Comparison of ENCODE assay signal across 13 mouse cellular contexts in the genomic region with DNA sequence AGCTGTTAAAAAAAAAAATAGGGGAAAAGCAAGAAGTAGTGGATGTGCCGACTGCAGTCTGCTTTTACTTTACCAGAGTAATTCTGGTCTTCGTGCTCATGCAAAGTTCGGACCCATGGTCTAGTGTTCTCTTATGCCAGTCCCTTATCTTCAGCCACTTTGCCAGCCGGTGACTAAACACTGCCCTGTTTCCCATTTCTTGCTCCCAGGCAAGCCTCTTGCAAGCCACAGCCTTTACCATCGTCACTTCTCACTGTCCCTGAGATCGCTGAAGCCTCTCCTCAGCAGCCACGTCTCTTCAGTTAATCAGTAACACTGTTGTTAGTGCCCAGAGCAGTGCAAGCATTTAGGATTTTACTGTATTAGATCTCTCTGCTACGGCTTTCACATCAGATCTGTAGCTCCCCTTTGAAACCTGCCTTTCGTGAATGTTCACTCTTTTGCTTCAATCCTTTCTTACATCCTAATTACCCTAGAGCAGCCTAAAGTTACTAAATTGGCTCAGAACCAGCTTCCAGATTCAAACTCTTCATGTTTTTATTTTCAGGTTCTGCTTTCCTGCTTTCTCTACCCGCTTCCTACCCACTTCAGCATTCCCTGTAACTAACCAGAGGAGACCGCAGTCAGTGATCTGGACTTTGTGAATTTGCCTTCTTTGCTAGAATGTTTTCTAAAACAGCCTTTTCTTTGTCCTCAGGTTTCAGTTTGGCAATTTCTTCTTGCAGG.
DNase-seq lines count a peak whose midpoint lies in the region; ATAC-seq and TF ChIP-seq lines count a peak whose summit lies in the region.
"Had no signal": no experiment of that assay in that cellular context is flagged by ENCODE, and none has a peak within 500 bp of the region (broad histone marks: within the 10 kb centered on the region; RNA-seq: fewer than 3 reads in every experiment).

No protein-coding gene starts in this region.

- DNase-seq in liver, adult 2 months (ENCODE audit: extremely low read depth, low read depth, low spot score): peak; percentile 44
- no peak for DNase-seq in liver
- DNase-seq in kidney, adult 11 months: peak; percentile 29
- DNase-seq in T-cell, adult 2 months (ENCODE audit: low spot score): no peak
- no peak for DNase-seq in retina, embryonic 14.5 days (ENCODE audit: low spot score)
- DNase-seq: adrenal gland, postnatal 36 days; cerebellum, postnatal 10 days; spleen, adult 18-20 months had no signal

- H3K4me3 ChIP-seq in liver, adult 2 months (ENCODE audit: insufficient read depth, low read depth, low read length): no peak overlapping the region
- H3K4me3 ChIP-seq in embryonic facial prominence, embryonic 12.5 days: no peak overlapping the region
- H3K4me3 ChIP-seq in liver, embryonic 16.5 days (ENCODE audit: low read depth, low read length): no peak overlapping the region

- 33% methylated on average over 11 of the region's 11 CpGs for WGBS in liver, adult 2 months
- WGBS in embryonic facial prominence, embryonic 12.5 days: 54% methylated on average over 11 of the region's 11 CpGs
- WGBS in liver, embryonic 16.5 days (ENCODE audit: insufficient replicate concordance): 44% methylated on average over 11 of the region's 11 CpGs

- ATAC-seq in embryonic facial prominence, embryonic 12.5 days (ENCODE audit: insufficient number of reproducible peaks, insufficient read depth, low FRiP score, low TSS enrichment): no peak
- no peak for ATAC-seq in liver, embryonic 16.5 days (ENCODE audit: low read depth)

- no peak for TF ChIP-seq POLR2A in liver, adult 2 months (IDR thresholded peaks at IDR 0.05; ENCODE audit: extremely low read depth, insufficient read depth, low read length)

- H3K4me1 ChIP-seq in liver, adult 2 months (ENCODE audit: control insufficient read depth, insufficient read depth, low read length): peaks cover 2% of the 10 kb centered on the region; the same call in 1 of the 2 replicates
- H3K4me1 ChIP-seq in embryonic facial prominence, embryonic 12.5 days: peaks cover 8% of the 10 kb centered on the region; the same call in 1 of the 2 replicates
- H3K4me1 ChIP-seq in liver, embryonic 16.5 days (ENCODE audit: control insufficient read depth, low read depth, low read length): no peaks in the 10 kb centered on the region

- no peak overlapping the region for H3K27ac ChIP-seq in liver, adult 2 months (replicated peaks; ENCODE audit: insufficient read depth, low read depth, low read length)
- peak overlapping the region; percentile 17; the same call in 1 of the 2 replicates for H3K27ac ChIP-seq in embryonic facial prominence, embryonic 12.5 days
- no peak overlapping the region for H3K27ac ChIP-seq in liver, embryonic 16.5 days (ENCODE audit: low read length)
- H3K27ac ChIP-seq: macrophage had no signal

- no peaks in the 10 kb centered on the region for H3K27me3 ChIP-seq in liver, adult 2 months (ENCODE audit: control insufficient read depth, insufficient read depth, low read length)
- no peaks in the 10 kb centered on the region for H3K27me3 ChIP-seq in embryonic facial prominence, embryonic 12.5 days
- no peaks in the 10 kb centered on the region for H3K27me3 ChIP-seq in liver, embryonic 16.5 days (ENCODE audit: control insufficient read depth, insufficient read depth, low read depth, low read length)

- H3K4me2 ChIP-seq in embryonic facial prominence, embryonic 12.5 days (replicated peaks): no peak overlapping the region; the same call in 1 of the 2 replicates
- H3K4me2 ChIP-seq in liver, embryonic 16.5 days (ENCODE audit: low read depth, low read length): 0 out of 2 replicates have a peak overlapping the region, but pooled peaks have one; percentile 9
- H3K4me2 ChIP-seq: heart, embryonic 11.5 days had no signal

- H3K9me3 ChIP-seq in embryonic facial prominence, embryonic 12.5 days: no peaks in the 10 kb centered on the region
- no peaks in the 10 kb centered on the region for H3K9me3 ChIP-seq in liver, embryonic 16.5 days (replicated peaks; ENCODE audit: control insufficient read depth, low read length)
- H3K9me3 ChIP-seq: G1E had no signal

- no peaks in the 10 kb centered on the region for H3K79me2 ChIP-seq in liver, adult 2 months (ENCODE audit: control insufficient read depth, insufficient read depth, low read length)

- H3K9ac ChIP-seq in liver, adult 2 months (ENCODE audit: low read depth, low read length): no peak overlapping the region
- no peak overlapping the region for H3K9ac ChIP-seq in embryonic facial prominence, embryonic 12.5 days
- H3K9ac ChIP-seq in liver, embryonic 16.5 days (ENCODE audit: low read depth, low read length): no peak overlapping the region

- TF ChIP-seq CTCF in liver, adult 2 months (IDR thresholded peaks at IDR 0.05; ENCODE audit: low read depth, low read length): no peak

- no peaks in the 10 kb centered on the region for H3K36me3 ChIP-seq in liver, adult 2 months (ENCODE audit: control insufficient read depth, insufficient read depth, low read length)
- no peaks in the 10 kb centered on the region for H3K36me3 ChIP-seq in embryonic facial prominence, embryonic 12.5 days
- H3K36me3 ChIP-seq in liver, embryonic 16.5 days (ENCODE audit: control insufficient read depth, insufficient read depth): no peaks in the 10 kb centered on the region
- H3K36me3 ChIP-seq: G1E had no signal

Comparison
In these comparisons a context has a peak if more than half of its experiments do, and no peak if none do; other contexts are left out.
1. DNase-seq: peak in liver, adult 2 months (single experiment) and kidney, adult 11 months (single experiment); none in liver (single experiment), T-cell, adult 2 months (single experiment) and retina, embryonic 14.5 days (single experiment).